Mouse (Mus musculus) lung, embryonic 14.5 days (tissue): ENCODE data around the gene Anxa1. TPM values are rescaled to one million over a fixed set of nuclear protein-coding genes. Genes with fewer than 3 reads are reported as not detected.

ENCODE experiments used
- ATAC-seq: fragments of 200-750 bp; cut with Nextera tagmentation; 2 replicates; pipeline ENCODE4 v1.8.0; 2017; ENCODE audit warnings: mild to moderate bottlenecking, moderate TSS enrichment, moderate library complexity; ENCODE audit not compliant: insufficient read depth
- DNase-seq: peaks from one replicate; pipeline ENCODE4 v3.0.0-alpha.2; 2015
- H3K27ac ChIP-seq: fragments of 300-500 bp; sonication (generic); 2 replicates; pipeline ENCODE4 v1.5.1; 2014; ENCODE audit warnings: low read depth, mild to moderate bottlenecking, moderate library complexity
- H3K27me3 ChIP-seq: fragments of 300-500 bp; sonication (generic); 2 replicates; pipeline ENCODE4 v1.6.1; 2014; ENCODE audit warnings: low read length, control low read depth; ENCODE audit not compliant: insufficient read depth
- H3K36me3 ChIP-seq: fragments of 300-500 bp; sonication (generic); 2 replicates; pipeline ENCODE4 v1.6.1; 2014; ENCODE audit warnings: control low read depth; ENCODE audit not compliant: insufficient read depth
- H3K4me1 ChIP-seq: fragments of 300-500 bp; sonication (generic); 2 replicates; pipeline ENCODE4 v1.6.1; 2014; ENCODE audit warnings: antibody characterized with exemption, control low read depth; ENCODE audit not compliant: insufficient read depth
- H3K4me2 ChIP-seq: fragments of 300-500 bp; sonication (generic); 2 replicates; pipeline ENCODE4 v1.6.1; 2014; ENCODE audit warnings: mild to moderate bottlenecking
- H3K4me3 ChIP-seq: fragments of 300-500 bp; sonication (generic); 2 replicates; pipeline ENCODE4 v1.5.1; 2014; ENCODE audit warnings: low read depth, low read length
- H3K9ac ChIP-seq: fragments of 300-500 bp; sonication (generic); 2 replicates; pipeline ENCODE4 v1.6.1; 2014
- H3K9me3 ChIP-seq: fragments of 300-500 bp; sonication (generic); 2 replicates; pipeline ENCODE4 v1.6.1; 2016; ENCODE audit warnings: low read depth, low read length, control low read depth
- CTCF ChIP-seq: IDR thresholded peaks from 2 replicates; pipeline ENCODE4 v1.5.1; 2016; ENCODE audit warnings: antibody characterized with exemption, low read depth
- WGBS: fragments of 180-500 bp; shearing (Covaris S2); extraction: QIAGEN DNeasy Blood & Tissue Kit; methylation state at CpG from one replicate; pipeline ENCODE4 v1.1.7; 2014; 5-methylcytosine and 5-hydroxymethylcytosine counted together
- polyA plus RNA-seq: library from polyadenylated mRNA; unstranded; fragments of >200 nt; fragmentation: Nextera tagmentation; extraction: Ambion mirVana; gene quantifications from 2 replicates; pipeline ENCODE4 v1.2.1, GENCODE M21; 2014

Gene Anxa1
- 91.5 and 111 TPM in 2 replicates for polyA plus RNA-seq

DNA sequence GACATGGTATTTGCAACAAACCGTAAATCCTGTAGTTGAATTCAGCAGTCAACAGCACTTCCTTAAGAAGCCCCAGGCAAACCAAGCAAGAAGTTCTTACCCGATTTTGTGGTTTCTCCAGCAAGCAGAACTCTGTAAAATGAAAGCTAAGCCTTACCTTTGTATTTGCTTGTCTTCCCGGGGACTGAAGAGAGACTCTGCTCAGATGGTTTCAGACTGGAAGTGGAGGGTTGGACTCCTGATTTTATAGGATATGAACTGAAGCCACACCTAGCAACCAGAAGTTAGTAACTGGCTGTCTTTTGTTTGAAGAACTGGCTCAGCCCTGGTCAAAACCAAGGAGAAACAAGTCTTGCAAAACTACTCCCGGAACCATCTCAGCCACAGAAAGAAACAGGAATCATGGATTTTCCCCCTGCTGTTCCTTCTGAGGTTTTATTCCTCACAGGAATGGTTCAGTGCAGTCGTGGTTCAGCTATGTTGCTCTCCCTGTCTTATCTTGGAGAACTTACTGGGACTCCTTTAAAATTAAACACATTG lies at the start of gene Anxa1:
Gene Anxa1 (minus strand): TSS at position 490 of the 540 bp plus-strand sequence.
- no peak within 1 kb of the TSS for H3K9ac ChIP-seq
- TF ChIP-seq CTCF = no peak
- ATAC-seq (no peak), DNase-seq (peak; percentile 34)
- peak within 1 kb of the TSS; percentile 41 for H3K4me2 ChIP-seq
- H3K27ac ChIP-seq = peak within 1 kb of the TSS; percentile 48; the same call in 1 of the 2 replicates
- H3K4me1 ChIP-seq = no peaks in the 10 kb centered on the region
- no peaks in the 10 kb centered on the region for H3K27me3 ChIP-seq
- H3K9me3 ChIP-seq = no peaks in the 10 kb centered on the region
- H3K36me3 ChIP-seq = no peaks in the 10 kb centered on the region
- peak within 1 kb of the TSS; percentile 25 for H3K4me3 ChIP-seq
- WGBS = 50% methylated on average over 5 of the region's 5 CpGs

DNA sequence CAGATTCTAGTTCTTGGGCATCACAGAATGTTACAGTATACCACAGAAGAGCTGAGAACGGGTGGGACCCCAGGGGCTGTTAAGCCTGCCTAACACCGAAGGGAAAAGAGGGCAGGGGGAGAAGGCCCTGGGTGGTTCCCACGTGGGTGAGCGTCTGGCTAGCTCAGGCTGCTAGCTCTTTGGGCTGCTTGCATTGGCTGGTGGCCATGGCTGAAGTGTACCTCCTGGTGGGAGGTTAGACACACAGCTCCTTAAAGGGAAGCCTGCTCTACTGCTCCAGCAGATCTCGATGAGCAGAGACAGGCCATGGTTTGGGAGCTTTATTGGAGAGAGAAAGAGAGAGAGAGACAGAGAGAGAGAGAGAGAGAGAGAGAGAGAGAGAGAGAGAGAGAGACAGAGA lies 46.3 kb upstream of the Anxa1 start:
- no peak overlapping the region for H3K4me3 ChIP-seq
- ATAC-seq (no peak), DNase-seq (peak; percentile 20)
- 43% methylated on average over 5 of the region's 5 CpGs for WGBS
- H3K4me2 ChIP-seq = no peak overlapping the region
- no peaks in the 10 kb centered on the region for H3K36me3 ChIP-seq
- no peaks in the 10 kb centered on the region for H3K9me3 ChIP-seq
- H3K9ac ChIP-seq = no peak overlapping the region
- no peaks in the 10 kb centered on the region for H3K27me3 ChIP-seq
- peak; percentile 14; the same call in 1 of the 2 replicates for TF ChIP-seq CTCF
- H3K27ac ChIP-seq = no peak overlapping the region
- no peaks in the 10 kb centered on the region for H3K4me1 ChIP-seq

DNA sequence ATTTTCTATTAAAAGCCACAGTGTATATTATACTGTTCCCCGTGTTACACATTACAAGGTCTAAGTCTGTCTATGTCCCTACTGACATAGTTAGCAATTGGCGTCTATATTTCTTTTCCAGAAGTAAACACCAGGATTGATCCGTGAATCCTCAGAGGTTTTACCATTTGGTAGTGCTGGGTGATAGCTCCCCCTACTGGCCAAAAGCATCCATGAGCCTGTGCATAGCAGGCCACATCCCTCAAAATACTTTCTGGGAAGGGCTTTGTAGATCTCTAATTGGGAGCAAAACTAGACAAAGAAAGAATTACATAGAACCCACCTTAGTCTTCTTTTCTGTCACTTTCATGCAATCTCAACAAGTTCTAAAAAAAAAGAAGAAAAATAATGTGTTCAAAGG lies 43.8 kb upstream of the Anxa1 start:
- no peaks in the 10 kb centered on the region for H3K27me3 ChIP-seq
- WGBS = 6% methylated on average over 3 of the region's 3 CpGs
- H3K4me1 ChIP-seq = no peaks in the 10 kb centered on the region
- no peak overlapping the region for H3K27ac ChIP-seq
- ATAC-seq = peak; percentile 65; the same call in 1 of the 2 replicates
- DNase-seq = peak; percentile 89
- H3K9me3 ChIP-seq = no peaks in the 10 kb centered on the region
- no peak overlapping the region for H3K4me3 ChIP-seq
- no peak overlapping the region for H3K9ac ChIP-seq
- H3K4me2 ChIP-seq = no peak overlapping the region
- H3K36me3 ChIP-seq = no peaks in the 10 kb centered on the region
- peak; percentile 89 for TF ChIP-seq CTCF

DNA sequence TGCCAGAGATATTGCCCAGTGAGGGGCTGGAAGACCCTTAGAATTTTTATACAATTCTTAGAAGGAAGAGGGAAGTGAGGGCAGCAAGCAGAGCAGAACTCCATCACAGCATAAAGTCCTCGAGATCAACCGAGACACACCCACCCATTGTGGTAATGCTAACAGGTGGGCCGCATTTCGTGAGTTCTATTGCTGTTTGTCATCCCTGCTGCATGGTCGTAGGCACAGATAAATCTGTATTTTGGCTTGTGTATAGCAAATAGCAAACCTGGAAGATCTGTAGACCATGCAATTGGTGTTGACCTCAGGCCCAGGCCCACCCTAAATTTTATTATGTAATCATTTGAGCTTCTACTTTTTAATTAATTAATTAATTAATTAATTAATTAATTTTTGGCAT lies 43.2 kb upstream of the Anxa1 start:
- no peak overlapping the region for H3K27ac ChIP-seq
- no peak overlapping the region for H3K9ac ChIP-seq
- no peaks in the 10 kb centered on the region for H3K36me3 ChIP-seq
- no peak overlapping the region for H3K4me2 ChIP-seq
- no peak for DNase-seq
- H3K4me3 ChIP-seq = no peak overlapping the region
- no peaks in the 10 kb centered on the region for H3K9me3 ChIP-seq
- TF ChIP-seq CTCF = no peak
- no peaks in the 10 kb centered on the region for H3K4me1 ChIP-seq
- no peaks in the 10 kb centered on the region for H3K27me3 ChIP-seq
- ATAC-seq = no peak
- 83% methylated on average over 5 of the region's 5 CpGs for WGBS

DNA sequence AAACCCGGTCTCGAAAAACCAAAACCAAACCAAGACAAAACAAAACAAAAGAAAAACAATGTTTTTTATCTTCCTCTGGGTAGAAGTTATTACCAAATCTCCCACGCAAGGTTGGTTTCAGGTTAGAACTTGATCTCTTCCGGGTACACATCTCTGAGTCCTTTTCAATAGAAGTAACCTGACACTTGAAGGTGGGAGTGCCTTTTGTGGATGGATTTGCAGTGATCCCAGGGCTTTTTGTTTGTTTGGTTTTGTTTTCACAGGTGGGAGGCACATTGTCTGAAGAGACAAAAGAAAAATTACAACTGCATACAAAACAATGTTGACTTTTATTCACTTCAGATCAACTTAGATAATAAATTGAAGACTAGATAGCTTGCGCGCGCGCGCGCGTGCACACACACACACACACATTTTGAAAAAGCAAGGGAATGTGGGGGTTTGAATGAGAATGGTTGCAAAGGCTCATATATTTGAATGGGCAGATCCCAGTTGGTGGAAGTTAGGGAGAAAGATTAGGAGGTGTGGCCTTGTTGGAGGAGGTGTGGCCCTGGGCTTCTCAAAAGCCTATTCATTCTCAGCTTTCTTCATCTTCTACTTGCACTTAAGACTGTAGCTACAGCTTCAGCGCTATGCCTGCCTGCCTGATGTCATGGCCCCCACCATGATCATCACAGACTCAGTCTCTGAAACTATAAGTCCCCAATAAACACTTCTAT lies 35.9 kb upstream of the Anxa1 start:
- TF ChIP-seq CTCF = no peak
- ATAC-seq = 0 out of 2 replicates have a peak, but pooled peaks have one; percentile 47
- Histone ChIP-seq H3K36me3 (no peaks in the 10 kb centered on the region), H3K4me2 (no peak overlapping the region), H3K9ac (no peak overlapping the region), H3K9me3 (no peaks in the 10 kb centered on the region), H3K4me3 (no peak overlapping the region), H3K27ac (no peak overlapping the region), H3K27me3 (no peaks in the 10 kb centered on the region), H3K4me1 (no peaks in the 10 kb centered on the region)
- no peak for DNase-seq
- WGBS = 61% methylated on average over 12 of the region's 12 CpGs

DNA sequence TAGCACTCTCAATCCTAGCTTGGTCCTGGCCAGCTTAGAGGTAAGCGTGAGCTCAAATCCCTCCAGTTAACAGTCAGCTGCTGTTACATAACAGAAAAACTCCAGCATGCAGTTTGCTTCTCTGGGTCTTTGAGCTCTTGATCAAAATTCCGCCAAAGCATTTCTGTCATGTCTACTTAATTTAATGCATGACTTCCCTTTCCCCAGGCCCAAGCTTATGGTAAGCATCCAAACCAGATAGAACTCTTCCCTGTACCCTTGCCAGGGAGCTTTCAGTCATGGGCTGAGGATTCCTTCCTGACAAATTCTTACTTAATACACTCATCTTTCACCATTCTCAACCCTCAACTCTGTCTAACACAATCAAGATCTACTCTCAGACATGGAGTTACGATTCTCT lies 20.5 kb upstream of the Anxa1 start:
- TF ChIP-seq CTCF = no peak
- WGBS = 89% methylated on average over 3 of the region's 3 CpGs
- Histone ChIP-seq H3K36me3 (no peaks in the 10 kb centered on the region), H3K27ac (no peak overlapping the region), H3K4me1 (peaks cover 4% of the 10 kb centered on the region; the same call in 1 of the 2 replicates), H3K9ac (no peak overlapping the region), H3K9me3 (no peaks in the 10 kb centered on the region), H3K4me2 (no peak overlapping the region), H3K4me3 (no peak overlapping the region), H3K27me3 (no peaks in the 10 kb centered on the region)
- DNase-seq (no peak), ATAC-seq (no peak)

DNA sequence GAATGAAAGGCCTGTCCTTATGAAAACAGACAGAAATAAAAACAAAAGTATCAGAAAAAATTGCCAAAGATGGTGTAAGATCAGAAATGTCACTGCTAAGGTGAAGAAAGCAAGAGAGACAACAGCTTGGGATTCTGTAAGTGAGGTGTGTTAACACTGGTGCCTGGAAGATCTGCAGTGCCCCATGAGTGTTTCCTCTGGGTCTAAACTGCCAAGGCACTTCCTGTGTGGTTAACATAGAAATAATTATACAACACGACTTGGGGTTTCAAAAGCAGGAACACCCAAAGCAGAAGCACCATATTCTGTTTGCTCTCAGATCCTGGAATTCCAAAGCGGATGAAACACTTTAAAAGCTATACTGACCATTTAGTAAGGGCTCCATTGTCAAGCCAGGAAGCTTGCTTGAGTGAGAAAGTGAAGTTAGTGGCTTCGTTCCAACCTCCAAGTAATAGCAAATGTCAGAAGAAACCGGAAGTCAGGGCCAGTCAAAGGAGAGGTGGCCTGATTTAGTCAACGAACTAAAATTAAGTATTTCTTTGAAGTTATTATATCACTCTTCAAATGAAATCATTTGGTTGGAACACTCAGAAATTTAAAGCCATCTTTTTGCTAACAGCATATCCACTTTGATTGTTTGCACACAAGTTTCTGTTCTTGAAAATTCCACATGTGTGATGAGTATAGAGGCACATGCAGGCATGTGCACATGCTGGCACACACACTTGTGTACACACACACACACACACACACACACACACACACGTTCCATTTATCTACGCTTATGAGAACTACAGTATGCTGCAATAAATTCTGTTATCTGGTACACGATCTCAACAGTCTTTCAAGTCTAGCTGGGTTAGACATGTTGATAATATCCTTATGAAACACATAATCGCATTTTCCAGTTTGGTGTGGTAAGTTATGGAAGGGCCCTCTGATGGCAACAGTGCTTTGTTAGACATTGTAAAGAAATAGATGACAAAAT lies 19.1 kb upstream of the Anxa1 start:
- peak overlapping the region; percentile 59 for H3K27ac ChIP-seq
- 34% methylated on average over 9 of the region's 9 CpGs for WGBS
- H3K9me3 ChIP-seq = no peaks in the 10 kb centered on the region
- H3K27me3 ChIP-seq = no peaks in the 10 kb centered on the region
- TF ChIP-seq CTCF = no peak
- H3K36me3 ChIP-seq = no peaks in the 10 kb centered on the region
- H3K9ac ChIP-seq = no peak overlapping the region
- ATAC-seq = peak; percentile 63; the same call in 1 of the 2 replicates
- H3K4me1 ChIP-seq = peaks cover 7% of the 10 kb centered on the region; the same call in 1 of the 2 replicates
- no peak overlapping the region for H3K4me3 ChIP-seq
- peak; percentile 62 for DNase-seq
- H3K4me2 ChIP-seq = no peak overlapping the region
